Mouse (Mus musculus) bone marrow, adult 2 months (tissue): ENCODE data around the gene Abr. TPM values are rescaled to one million over a fixed set of nuclear protein-coding genes. Genes with fewer than 3 reads are reported as not detected.
A peak's percentile ranks its signal among the peaks of the same experiment; 100 is the strongest.

ENCODE experiments used
- H3K27ac ChIP-seq: fragments of 200-500 bp; 2 replicates; pipeline ENCODE4 v1.5.1; 2012; ENCODE audit warnings: low read depth, mild to moderate bottlenecking, control low read depth, inconsistent platforms, low read length; ENCODE audit not compliant: control insufficient read depth, poor library complexity, insufficient read depth
- H3K4me1 ChIP-seq: fragments of 200-500 bp; 2 replicates; pipeline ENCODE4 v1.6.1; 2011; ENCODE audit warnings: low read length; ENCODE audit not compliant: control insufficient read depth, insufficient read depth
- H3K4me3 ChIP-seq: fragments of 200-500 bp; replicated peaks from 2 replicates; pipeline ENCODE3; 2011; ENCODE audit warnings: mild to moderate bottlenecking, low read depth, low read length, control low read depth; ENCODE audit not compliant: control insufficient read depth
- CTCF ChIP-seq: fragments of 200-500 bp; IDR thresholded peaks from 2 replicates; pipeline ENCODE4 v1.5.1; 2011; ENCODE audit warnings: low read length, control low read depth; ENCODE audit not compliant: control insufficient read depth, insufficient read depth
- POLR2A ChIP-seq: fragments of 200-500 bp; IDR thresholded peaks from 2 replicates; pipeline ENCODE4 v1.6.1; 2011; ENCODE audit warnings: low read depth, mild to moderate bottlenecking, control low read depth, low read length, borderline replicate concordance; ENCODE audit not compliant: control insufficient read depth
- WGBS: fragments of 180-500 bp; shearing (Covaris S2); methylation state at CpG from one replicate; pipeline ENCODE4 v1.1.7; 2018; 5-methylcytosine and 5-hydroxymethylcytosine counted together
- polyA plus RNA-seq: library from polyadenylated mRNA; stranded (reverse); fragments of >200 nt; gene quantifications from 2 replicates; pipeline ENCODE4 v1.2.4, GENCODE M21; 2011; ENCODE audit warnings: low replicate concordance; ENCODE audit not compliant: missing spikeins, insufficient read depth, insufficient read length

Gene Abr
- polyA plus RNA-seq, 1 experiment: 43.0 TPM

- Histone ChIP-seq H3K4me3 (no peak overlapping the region), H3K27ac (no peak overlapping the region), H3K4me1 (no peaks in the 10 kb centered on the region)
- TF ChIP-seq CTCF (no peak), POLR2A (no peak)
- WGBS: 82% methylated on average over 4 of the region's 4 CpGs
These were observed 96.3 kb downstream of the Abr start for GRCm38 (mm10) chr11:76525646-76526351.

- TF ChIP-seq CTCF (peak; percentile 85), POLR2A (no peak)
- no peak overlapping the region for H3K4me3 ChIP-seq
- H3K27ac ChIP-seq: no peak overlapping the region
- WGBS: 4% methylated on average over 8 of the region's 8 CpGs
- no peaks in the 10 kb centered on the region for H3K4me1 ChIP-seq
These were observed 97.2 kb downstream of the Abr start for GRCm38 (mm10) chr11:76524947-76525346.

GRCm38 (mm10) chr11:76523356-76523755, 98.8 kb downstream of the Abr start:
- TF ChIP-seq POLR2A (no peak), CTCF (no peak)
- H3K4me3 ChIP-seq: no peak overlapping the region
- 83% methylated on average over 4 of the region's 4 CpGs for WGBS
- H3K4me1 ChIP-seq: no peaks in the 10 kb centered on the region
- H3K27ac ChIP-seq: no peak overlapping the region

GRCm38 (mm10) chr11:76520889-76521288, 101.2 kb downstream of the Abr start:
- H3K27ac ChIP-seq: no peak overlapping the region
- no peak for TF ChIP-seq POLR2A
- no peak overlapping the region for H3K4me3 ChIP-seq
- no peaks in the 10 kb centered on the region for H3K4me1 ChIP-seq
- 80% methylated on average over 6 of the region's 6 CpGs for WGBS

GRCm38 (mm10) chr11:76518613-76519012, 103.5 kb downstream of the Abr start:
- TF ChIP-seq CTCF: no peak
- no peak for TF ChIP-seq POLR2A
- Histone ChIP-seq H3K4me3 (no peak overlapping the region), H3K27ac (no peak overlapping the region), H3K4me1 (no peaks in the 10 kb centered on the region)
- 76% methylated on average over 5 of the region's 5 CpGs for WGBS

- Histone ChIP-seq H3K4me3 (no peak overlapping the region), H3K27ac (no peak overlapping the region), H3K4me1 (no peaks in the 10 kb centered on the region)
- 81% methylated on average over 4 of the region's 4 CpGs for WGBS
- no peak for TF ChIP-seq POLR2A
- TF ChIP-seq CTCF: no peak
These were observed 104.0 kb downstream of the Abr start for GRCm38 (mm10) chr11:76518125-76518524.

GRCm38 (mm10) chr11:76516951-76517350, 105.2 kb downstream of the Abr start:
- WGBS: 64% methylated on average over 3 of the region's 3 CpGs
- H3K27ac ChIP-seq: no peak overlapping the region
- no peak for TF ChIP-seq POLR2A
- no peak for TF ChIP-seq CTCF
- no peaks in the 10 kb centered on the region for H3K4me1 ChIP-seq
- no peak overlapping the region for H3K4me3 ChIP-seq

GRCm38 (mm10) chr11:76515123-76515522, 107.0 kb downstream of the Abr start:
- TF ChIP-seq POLR2A: no peak
- TF ChIP-seq CTCF: no peak
- no peak overlapping the region for H3K4me3 ChIP-seq
- H3K27ac ChIP-seq: no peak overlapping the region
- no peaks in the 10 kb centered on the region for H3K4me1 ChIP-seq
- WGBS: 64% methylated on average over 11 of the region's 11 CpGs

GRCm38 (mm10) chr11:76510977-76511376, 111.1 kb downstream of the Abr start:
- no peaks in the 10 kb centered on the region for H3K4me1 ChIP-seq
- 68% methylated on average over 4 of the region's 4 CpGs for WGBS
- TF ChIP-seq CTCF: no peak
- TF ChIP-seq POLR2A: no peak
- no peak overlapping the region for H3K27ac ChIP-seq
- no peak overlapping the region for H3K4me3 ChIP-seq
